Mouse (Mus musculus) liver, embryonic 14.5 days (tissue): Measurements from ENCODE around the gene Usp42. TPM values are rescaled to one million over a fixed set of nuclear protein-coding genes. Genes with fewer than 3 reads are reported as not detected.

Experiments used
- ATAC-seq: fragments of 200-750 bp; cut with Nextera tagmentation; 2 replicates; pipeline ENCODE4 v1.8.0; 2017; ENCODE audit warnings: moderate number of reproducible peaks, mild to moderate bottlenecking, moderate library complexity; ENCODE audit not compliant: insufficient read depth
- DNase-seq, 3 experiments: peaks; one replicate each; pipeline ENCODE4 v3.0.0-alpha.2; 2012 to 2013; ENCODE audit warnings: low read depth in 3 of 3, low spot score in 3 of 3
- H3K27ac ChIP-seq: fragments of 300-500 bp; sonication (generic); 2 replicates; pipeline ENCODE4 v1.5.1; 2014; ENCODE audit warnings: moderate library complexity, mild to moderate bottlenecking, control low read depth, inconsistent platforms
- H3K27me3 ChIP-seq: fragments of 300-500 bp; sonication (generic); 2 replicates; pipeline ENCODE4 v1.6.1; 2014; ENCODE audit warnings: mild to moderate bottlenecking, low read length, moderate library complexity; ENCODE audit not compliant: control insufficient read depth, insufficient read depth
- H3K36me3 ChIP-seq: fragments of 300-500 bp; sonication (generic); replicated peaks from 2 replicates; pipeline ENCODE4 v1.6.1; 2014; ENCODE audit warnings: low read depth; ENCODE audit not compliant: control insufficient read depth, insufficient read depth
- H3K4me1 ChIP-seq, 2 experiments: fragments of 200-500 bp in 1 of 2; fragments of 300-500 bp in 1 of 2; sonication (generic) in 1 of 2; replicated peaks; 2 replicates each; pipeline ENCODE4 v1.6.1; 2012 to 2014; ENCODE audit warnings: antibody characterized with exemption in 1 of 2, inconsistent platforms in 1 of 2, low read length in 1 of 2; ENCODE audit not compliant: control insufficient read depth in 2 of 2, insufficient read depth in 2 of 2
- H3K4me2 ChIP-seq: fragments of 300-500 bp; sonication (generic); 2 replicates; pipeline ENCODE4 v1.6.1; 2014; ENCODE audit warnings: low read depth, mild to moderate bottlenecking, control low read depth, moderate library complexity
- H3K4me3 ChIP-seq, 2 experiments: fragments of 200-500 bp in 1 of 2; fragments of 300-500 bp in 1 of 2; sonication (generic) in 1 of 2; 2 replicates each; pipeline ENCODE4 v1.5.1; 2012 to 2014; ENCODE audit warnings: low read depth in 2 of 2, low read length in 2 of 2, mild to moderate bottlenecking in 2 of 2, control low read depth in 1 of 2, inconsistent platforms in 1 of 2, moderate library complexity in 1 of 2; ENCODE audit not compliant: insufficient read depth in 1 of 2
- H3K9ac ChIP-seq: fragments of 300-500 bp; sonication (generic); replicated peaks from 2 replicates; pipeline ENCODE4 v1.6.1; 2014; ENCODE audit warnings: mild to moderate bottlenecking, control low read depth, moderate library complexity
- H3K9me3 ChIP-seq: fragments of 300-500 bp; sonication (generic); 2 replicates; pipeline ENCODE4 v1.6.1; 2016; ENCODE audit warnings: low read length, mixed read lengths; ENCODE audit not compliant: control insufficient read depth
- CTCF ChIP-seq: IDR thresholded peaks from 2 replicates; pipeline ENCODE4 v1.5.1; 2016; ENCODE audit warnings: antibody characterized with exemption, low read depth, control low read depth
- EP300 ChIP-seq: IDR thresholded peaks from 2 replicates; pipeline ENCODE4 v1.6.1; 2016; ENCODE audit warnings: antibody characterized with exemption, low read depth
- WGBS: fragments of 180-500 bp; shearing (Covaris S2); extraction: QIAGEN DNeasy Blood & Tissue Kit; methylation state at CpG from one replicate; pipeline ENCODE4 v1.1.7; 2014; ENCODE audit not compliant: insufficient replicate concordance; 5-methylcytosine and 5-hydroxymethylcytosine counted together
- polyA plus RNA-seq, 2 experiments: library from polyadenylated mRNA; depleted of rRNA in 1 of 2; stranded (reverse) in 1 of 2; unstranded in 1 of 2; fragments of >200 nt; fragmentation: Nextera tagmentation in 1 of 2; extraction: Ambion mirVana in 1 of 2; gene quantifications; 2 replicates each; pipeline versions ENCODE4 v1.2.1 to v1.2.3; 2012 to 2014

Usp42 gene
- polyA plus RNA-seq, 2 experiments = 1.7 to 2.5 TPM

DNA sequence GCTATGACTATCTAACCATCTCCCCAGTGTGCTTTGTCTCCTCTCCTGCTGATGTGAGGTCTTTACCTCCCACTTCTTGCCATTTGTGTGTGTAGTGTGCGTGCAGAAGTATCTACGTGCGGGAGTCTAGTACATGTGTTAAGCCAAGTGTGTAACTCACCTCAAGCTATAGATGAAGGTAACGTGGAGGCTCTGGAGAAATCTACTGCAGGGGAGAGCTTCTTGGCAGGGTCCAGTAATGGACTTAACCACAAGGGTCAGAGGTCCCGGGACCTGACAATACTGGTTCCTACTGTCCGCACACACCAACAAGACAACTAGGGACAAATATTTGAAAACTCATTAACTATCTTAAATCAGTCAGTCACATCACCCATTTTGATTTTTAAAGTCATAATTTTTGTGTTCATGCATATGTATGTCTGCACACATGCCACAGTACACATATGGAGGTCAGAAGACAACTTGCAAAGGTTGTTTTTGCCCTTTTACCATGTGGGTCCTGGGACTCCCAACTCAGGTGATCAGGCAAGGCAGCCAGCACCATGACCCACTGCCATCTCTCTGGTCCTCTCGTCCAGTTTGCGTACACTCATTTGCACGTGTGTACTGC lies 23.6 kb upstream of the Usp42 start:
- H3K4me2 ChIP-seq = no peak overlapping the region
- no peaks in the 10 kb centered on the region for H3K9me3 ChIP-seq
- H3K27me3 ChIP-seq = no peaks in the 10 kb centered on the region
- DNase-seq (no peak), ATAC-seq (no peak)
- H3K4me3 ChIP-seq = no peak overlapping the region
- H3K4me1 ChIP-seq = peaks cover 0 to 4% of the 10 kb centered on the region in 2 experiments; a peak in 1 of 4 replicates
- H3K9ac ChIP-seq = no peak overlapping the region
- TF ChIP-seq EP300 (no peak), CTCF (no peak)
- no peak overlapping the region for H3K27ac ChIP-seq
- WGBS = 81% methylated on average over 9 of the region's 9 CpGs
- no peaks in the 10 kb centered on the region for H3K36me3 ChIP-seq

DNA sequence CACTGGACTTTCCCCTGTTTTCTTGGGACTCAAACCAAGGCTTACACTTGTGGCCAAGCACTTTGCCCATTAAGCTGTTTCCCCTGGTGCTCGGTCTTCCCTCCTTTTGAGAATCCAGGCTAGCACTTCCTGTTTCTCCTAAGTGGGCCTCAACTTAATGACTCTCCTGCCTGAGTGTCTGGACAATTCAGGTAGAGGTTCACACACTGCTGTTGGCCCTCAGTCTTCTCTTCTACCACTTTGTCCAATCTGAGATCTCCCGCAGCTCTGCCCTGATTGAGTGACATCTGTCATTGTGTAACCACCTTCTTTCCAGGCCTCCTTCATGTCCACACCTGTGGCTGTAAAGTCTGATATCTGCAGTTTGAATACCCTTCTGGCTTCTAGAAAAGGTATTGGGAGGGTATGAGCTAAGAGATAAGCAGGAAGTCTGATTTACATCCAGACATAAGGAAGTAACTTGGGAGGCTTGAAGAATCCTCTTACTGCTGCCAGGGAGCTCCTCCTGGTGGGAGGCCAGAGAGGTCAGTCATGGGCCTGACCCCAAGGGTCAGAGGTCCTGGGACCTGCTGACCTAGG lies 17.6 kb upstream of the Usp42 start:
- no peak for TF ChIP-seq EP300
- no peak for TF ChIP-seq CTCF
- Histone ChIP-seq H3K4me3 (no peak overlapping the region), H3K4me1 (no peaks in the 10 kb centered on the region), H3K27me3 (no peaks in the 10 kb centered on the region), H3K9ac (no peak overlapping the region), H3K27ac (no peak overlapping the region), H3K36me3 (no peaks in the 10 kb centered on the region), H3K9me3 (no peaks in the 10 kb centered on the region), H3K4me2 (no peak overlapping the region)
- 38% methylated on average over 2 of the region's 2 CpGs for WGBS
- ATAC-seq (no peak), DNase-seq (no peak)

DNA sequence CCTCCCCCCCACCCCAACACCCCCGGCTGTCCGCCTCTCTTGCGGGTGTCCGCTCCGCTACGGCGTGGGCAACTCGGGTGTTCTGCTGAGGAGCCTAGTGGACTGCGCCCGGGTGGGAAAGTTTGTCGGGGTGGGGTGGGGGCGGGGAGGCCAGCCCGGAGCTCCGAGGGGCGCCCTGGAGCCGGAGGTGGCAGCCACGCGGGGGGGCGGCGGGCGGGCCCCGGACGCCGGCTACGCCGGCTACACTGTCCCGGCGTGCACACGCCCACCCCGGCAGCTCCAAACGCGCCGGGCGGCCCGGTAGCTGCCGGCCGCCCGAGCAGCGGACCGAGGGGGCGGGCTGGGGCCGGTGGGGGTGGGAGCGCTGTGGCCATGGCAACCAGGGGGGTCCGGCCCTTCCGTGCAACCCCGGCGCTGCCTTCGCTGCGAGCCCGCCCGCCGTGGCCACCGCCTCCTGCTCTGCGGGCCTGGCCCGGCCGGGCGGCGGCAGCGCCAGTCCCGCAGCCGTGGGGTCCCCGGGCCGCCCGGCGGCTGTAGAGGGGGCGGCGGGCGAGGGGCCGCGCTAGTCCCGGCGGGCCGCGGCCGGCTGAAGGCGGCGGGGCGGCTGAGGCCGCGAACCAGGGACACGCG lies 482 bp downstream of the Usp42 start:
- H3K9me3 ChIP-seq = no peaks in the 10 kb centered on the region
- ATAC-seq (peak; percentile 44), DNase-seq (peak in 1 of 3 experiments; percentile 18)

DNA sequence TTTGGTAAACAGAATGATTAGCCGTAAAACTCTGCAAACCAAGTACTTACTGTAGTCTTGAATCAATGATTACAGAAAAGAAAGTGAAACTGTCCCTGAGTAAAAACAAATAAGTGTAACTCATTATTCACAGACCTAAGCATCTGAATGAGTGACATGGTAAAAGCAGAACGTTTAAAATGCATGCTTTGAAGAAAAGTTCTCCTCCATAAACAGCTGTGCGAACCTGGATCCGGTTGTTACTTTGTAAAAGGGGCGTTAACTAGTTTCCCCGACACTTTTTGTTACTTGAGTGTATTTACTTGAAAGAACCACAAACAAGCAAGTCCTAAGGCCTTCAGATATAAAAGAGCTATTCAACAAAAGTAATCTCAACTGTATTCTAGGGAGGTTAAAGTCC lies 1.2 kb downstream of the Usp42 start:
- Histone ChIP-seq H3K27ac (no peak overlapping the region), H3K9ac (peak overlapping the region; percentile 96), H3K4me2 (peak overlapping the region; percentile 92), H3K27me3 (no peaks in the 10 kb centered on the region; the same call in 1 of the 2 replicates), H3K4me1 (peaks cover 7 to 11% of the 10 kb centered on the region in 2 experiments), H3K9me3 (no peaks in the 10 kb centered on the region), H3K4me3 (peak overlapping the region; percentile 74 to 98), H3K36me3 (no peaks in the 10 kb centered on the region; the same call in 1 of the 2 replicates)
- DNase-seq = no peak
- TF ChIP-seq EP300 = no peak
- ATAC-seq = no peak
- WGBS = 10% methylated on average over 6 of the region's 6 CpGs

More for the DNA sequence above, 482 bp downstream of the Usp42 start:
- Histone ChIP-seq H3K9ac (peak overlapping the region; percentile 96), H3K36me3 (no peaks in the 10 kb centered on the region), H3K27me3 (no peaks in the 10 kb centered on the region; the same call in 1 of the 2 replicates), H3K4me2 (peak overlapping the region; percentile 92), H3K4me1 (peaks cover 7 to 11% of the 10 kb centered on the region in 2 experiments), H3K27ac (peak overlapping the region; percentile 68), H3K4me3 (peak overlapping the region; percentile 74 to 98)
- WGBS = under 1% methylated on average over 68 of the region's 82 CpGs
- TF ChIP-seq EP300 (no peak), CTCF (no peak)

DNA sequence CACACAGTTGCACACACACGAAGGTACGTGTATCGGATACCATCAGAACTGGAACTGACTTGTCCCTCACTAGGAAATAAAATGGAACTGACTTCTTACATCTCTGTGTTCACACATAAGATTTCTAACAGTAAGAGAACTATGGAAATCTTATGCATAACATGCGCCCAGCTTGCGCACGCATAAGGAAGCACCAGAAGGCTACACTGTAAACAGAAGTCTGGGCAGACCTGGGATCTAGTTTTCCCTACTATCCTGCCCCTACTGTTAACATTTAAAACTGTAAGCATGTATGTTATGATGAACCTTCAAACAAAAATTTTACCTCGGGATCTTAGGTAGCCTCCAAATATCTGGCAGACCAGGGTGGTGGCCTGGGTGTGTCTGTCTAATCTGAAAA lies 10.1 kb downstream of the Usp42 start:
- DNase-seq = no peak
- Histone ChIP-seq H3K27ac (no peak overlapping the region), H3K9ac (no peak overlapping the region), H3K9me3 (no peaks in the 10 kb centered on the region), H3K27me3 (no peaks in the 10 kb centered on the region), H3K4me1 (peaks cover 0 to 7% of the 10 kb centered on the region in 2 experiments; a peak in 3 of 4 replicates), H3K4me3 (no peak overlapping the region), H3K36me3 (peaks cover 10% of the 10 kb centered on the region), H3K4me2 (no peak overlapping the region)
- TF ChIP-seq CTCF (no peak), EP300 (no peak)
- ATAC-seq = no peak
- 83% methylated on average over 7 of the region's 7 CpGs for WGBS
